Mouse (Mus musculus) regulatory T cell (primary cell): Measurements from ENCODE around the gene Fam173a.

ENCODE experiments used
- in situ Hi-C: fragments of 300-600 bp; cut with MboI, MseI; formaldehyde crosslinking; loops from one replicate; pipeline ENCODE4 v1.15.1; 2025; ENCODE audit warnings: high pct_unique_total_duplicates

The Fam173a gene

DNA sequence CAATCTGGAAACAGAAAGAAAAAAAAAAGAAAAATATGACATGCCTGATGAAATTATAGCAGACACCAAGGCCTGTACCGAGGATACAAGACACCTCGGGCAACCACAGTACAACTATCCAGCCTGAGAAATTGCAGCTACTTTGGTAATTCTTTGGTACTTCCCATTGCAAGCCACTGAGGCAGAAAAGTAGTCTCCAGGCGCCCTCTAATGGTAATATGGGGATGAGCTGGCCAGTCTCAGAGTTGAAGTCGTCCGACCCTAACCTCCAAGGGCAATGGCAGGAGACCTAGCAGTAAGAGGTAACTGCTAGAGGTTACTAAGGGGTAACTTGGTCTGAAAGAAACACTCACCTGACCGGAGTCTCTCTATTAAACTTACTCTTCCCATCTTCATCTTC is 8.3 kb upstream of the Fam173a start:
- in situ Hi-C loops = loop anchor here (5.0 kb wide), 2 partner anchors 34 to 64 kb away; partner anchors contain the start of gene Mslnl

DNA sequence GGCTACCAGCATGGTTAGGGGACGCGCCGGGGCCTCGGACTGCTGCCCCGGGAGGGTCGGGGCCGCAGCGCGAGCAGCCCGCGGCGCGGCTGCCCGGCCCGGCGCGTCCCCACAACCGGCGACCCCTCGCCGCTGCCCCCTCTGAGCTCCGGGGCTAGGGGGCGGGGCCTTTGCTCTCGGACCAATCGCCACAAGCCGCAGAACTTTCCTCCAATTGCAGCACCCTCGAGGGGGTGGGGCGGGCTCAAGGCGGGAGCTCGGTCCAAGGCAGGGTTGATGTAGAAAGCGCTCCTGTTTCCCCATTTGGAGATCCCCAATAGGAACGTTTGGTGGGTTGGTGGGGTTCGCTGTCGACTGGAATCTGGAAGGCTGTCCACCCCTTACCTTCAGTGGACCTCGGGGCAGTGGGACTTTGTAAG is 4.3 kb upstream of the Fam173a start, which contains the start of gene Metrn:
Gene Metrn (minus strand): TSS at position 186 of the 419 bp plus-strand sequence.
- in situ Hi-C loops = loop anchor here (10.0 kb wide), 1 partner anchor 222 kb away; the partner anchor contains the start of genes Lmf1 and Sox8

DNA sequence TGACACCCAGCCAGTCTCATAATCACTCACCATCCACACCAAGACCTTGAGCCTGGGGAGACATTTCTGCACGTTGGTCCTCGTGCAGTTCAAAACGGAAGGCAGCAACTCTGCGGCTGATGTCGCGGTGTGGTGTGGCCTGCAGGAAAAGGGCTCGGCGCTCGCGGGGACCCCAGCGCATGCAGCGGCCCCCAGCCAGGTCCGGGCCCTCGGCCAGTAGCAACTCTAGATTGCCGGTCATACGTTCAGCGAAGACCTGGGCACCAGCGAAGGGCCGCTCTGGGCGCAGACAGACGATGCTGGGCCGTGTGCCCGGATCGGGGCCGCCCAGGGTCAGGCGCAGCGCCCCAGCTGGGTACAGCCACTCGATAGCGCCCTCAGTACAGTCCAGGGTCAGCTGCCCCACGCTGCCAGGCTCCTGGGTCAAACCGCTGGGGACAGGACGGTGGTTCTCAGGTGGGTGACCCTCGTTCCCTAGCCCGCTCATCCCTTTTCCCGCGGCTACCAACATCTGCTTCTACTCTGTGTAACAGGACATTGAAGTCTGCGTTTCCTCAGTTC is 3.6 kb upstream of the Fam173a start:
- in situ Hi-C loops = loop anchor here (10.0 kb wide), 1 partner anchor 221 kb away; the partner anchor contains the start of genes Lmf1 and Sox8

DNA sequence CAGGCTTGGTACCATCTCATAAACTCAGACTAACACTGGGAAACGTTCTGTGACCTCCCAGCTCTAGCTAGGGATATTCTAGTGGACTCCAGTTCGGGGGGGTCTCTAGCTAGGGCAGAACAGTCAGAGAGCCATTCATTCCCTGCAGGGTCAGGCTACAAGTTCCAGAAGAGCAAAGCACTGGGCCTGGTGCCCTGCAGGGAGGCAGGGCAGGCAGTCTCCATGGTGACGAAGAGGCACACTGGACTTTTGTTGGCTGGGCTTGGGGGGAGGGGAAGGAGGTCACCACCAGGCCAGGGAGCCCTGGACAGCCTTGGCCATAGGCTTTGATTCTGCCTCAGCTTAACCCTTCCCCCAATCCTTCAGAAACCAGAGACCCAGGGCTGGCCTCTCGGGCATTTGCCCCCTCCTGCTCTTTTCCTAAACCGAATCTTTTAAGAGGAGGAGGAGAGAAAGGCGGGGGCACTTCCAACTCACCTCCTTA is 3.0 kb upstream of the Fam173a start, which contains the start of gene AC134908.4:
Gene AC134908.4 (minus strand): TSS at position 51 of the 484 bp plus-strand sequence.
- in situ Hi-C loops = loop anchor here (10.0 kb wide), 1 partner anchor 221 kb away; the partner anchor contains the start of genes Lmf1 and Sox8

DNA sequence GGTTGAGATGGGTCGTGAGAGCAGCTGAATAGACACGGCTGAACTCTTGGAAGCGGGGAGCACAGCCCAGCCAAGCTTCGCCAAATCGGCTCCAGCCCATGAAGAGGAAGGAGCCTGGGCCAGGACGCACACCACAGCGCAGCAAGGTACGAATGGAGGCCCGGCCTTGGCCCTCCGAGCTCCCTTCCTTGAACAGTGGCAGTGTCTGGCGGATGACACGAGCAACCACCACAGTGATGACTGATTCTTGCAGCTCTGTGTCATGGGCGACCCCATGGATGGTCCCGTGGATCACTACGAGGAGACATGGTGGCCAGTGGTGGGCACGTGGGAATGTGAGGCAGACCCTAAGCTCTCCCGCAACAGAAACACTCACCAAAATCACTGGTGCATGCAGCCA is 2.3 kb upstream of the Fam173a start:
- in situ Hi-C loops = loop anchor here (10.0 kb wide), 1 partner anchor 220 kb away; the partner anchor contains the start of genes Lmf1 and Sox8

- in situ Hi-C loops = loop anchor here (10.0 kb wide), 1 partner anchor 219 kb away; the partner anchor contains the start of genes Lmf1 and Sox8
Measured at GRCm38 (mm10) chr17:25794197-25794596, 1.5 kb upstream of the Fam173a start.

DNA sequence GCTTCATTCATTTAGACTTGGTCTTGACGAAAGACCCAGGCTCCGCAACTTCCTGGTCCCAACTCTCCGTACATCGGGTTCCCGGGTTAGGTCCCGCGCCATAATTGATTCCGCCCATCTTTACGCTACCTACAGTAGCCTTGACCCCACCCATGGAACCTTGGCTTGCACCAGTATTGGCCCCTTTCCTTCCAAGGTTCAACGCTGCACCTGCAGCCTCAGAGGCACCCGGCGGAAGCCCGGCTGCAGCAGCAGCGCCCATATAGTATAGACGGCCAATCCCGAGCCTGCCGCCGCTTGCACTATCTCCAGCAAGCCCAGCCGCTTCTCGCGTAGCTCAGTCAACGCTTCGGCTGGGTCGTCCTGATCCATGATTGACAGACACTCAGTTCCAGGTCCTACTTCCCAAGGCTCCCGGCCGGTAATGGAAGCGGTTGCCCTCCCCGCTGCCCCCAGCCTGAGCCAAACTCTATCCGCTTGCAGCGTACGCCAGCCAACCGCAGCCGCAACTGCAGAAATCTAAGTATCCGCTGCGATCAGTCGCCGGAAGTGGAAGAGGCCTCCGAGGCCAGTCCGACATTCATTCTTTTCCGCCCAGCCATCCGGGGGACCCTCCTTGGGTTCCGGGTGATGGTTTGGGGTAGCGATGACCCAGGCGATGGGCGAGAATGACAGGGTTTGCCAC is 716 bp downstream of the Fam173a start:
- in situ Hi-C loops = loop anchor here (10.0 kb wide), 1 partner anchor 217 kb away; the partner anchor contains the start of genes Lmf1 and Sox8

GRCm38 (mm10) chr17:25791320-25791842 is 1.3 kb downstream of the Fam173a start:
- in situ Hi-C loops = loop anchor here (10.0 kb wide), 1 partner anchor 217 kb away; the partner anchor contains the start of genes Lmf1 and Sox8

DNA sequence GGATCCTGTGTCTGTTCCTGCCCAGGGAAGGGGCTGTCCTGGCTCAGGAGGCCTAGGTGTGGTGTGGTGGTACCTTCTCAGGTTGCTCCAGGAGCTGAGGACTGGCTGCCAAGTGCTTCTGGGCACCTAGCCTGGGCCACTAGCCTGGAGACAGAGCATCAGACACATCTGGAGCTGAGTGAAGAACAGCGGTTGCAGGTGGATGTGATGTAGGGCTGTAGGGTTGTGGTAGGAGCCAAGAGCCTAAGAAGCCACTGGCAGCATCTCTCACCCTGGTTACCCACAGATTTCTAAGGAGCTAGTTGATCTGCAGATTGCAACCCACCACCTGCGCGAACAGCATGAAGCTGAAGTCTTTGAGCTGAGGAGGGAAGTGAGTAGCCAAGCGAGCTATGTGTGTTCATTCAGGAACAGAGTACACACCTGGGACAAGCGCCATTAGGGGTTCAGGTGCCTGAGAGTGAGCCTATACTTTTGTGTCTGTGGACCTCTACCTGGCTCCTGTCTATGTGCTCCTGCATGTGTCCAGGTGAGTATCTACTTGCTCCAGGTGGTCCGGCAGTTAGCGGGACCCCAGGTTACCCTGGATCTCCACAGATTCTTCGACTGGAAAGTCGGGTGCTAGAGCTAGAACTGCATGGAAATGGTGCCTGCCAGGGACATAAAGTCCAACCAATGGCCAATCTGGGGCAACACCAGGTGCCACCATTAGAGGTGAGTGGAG is 5.8 kb downstream of the Fam173a start:
- in situ Hi-C loops = no loop called here

GRCm38 (mm10) chr17:25786280-25786679 is 6.4 kb downstream of the Fam173a start, which contains the start of gene Ccdc78:
TSS of gene Ccdc78 (plus strand) at chr17:25786580.
- in situ Hi-C loops = no loop called here

DNA sequence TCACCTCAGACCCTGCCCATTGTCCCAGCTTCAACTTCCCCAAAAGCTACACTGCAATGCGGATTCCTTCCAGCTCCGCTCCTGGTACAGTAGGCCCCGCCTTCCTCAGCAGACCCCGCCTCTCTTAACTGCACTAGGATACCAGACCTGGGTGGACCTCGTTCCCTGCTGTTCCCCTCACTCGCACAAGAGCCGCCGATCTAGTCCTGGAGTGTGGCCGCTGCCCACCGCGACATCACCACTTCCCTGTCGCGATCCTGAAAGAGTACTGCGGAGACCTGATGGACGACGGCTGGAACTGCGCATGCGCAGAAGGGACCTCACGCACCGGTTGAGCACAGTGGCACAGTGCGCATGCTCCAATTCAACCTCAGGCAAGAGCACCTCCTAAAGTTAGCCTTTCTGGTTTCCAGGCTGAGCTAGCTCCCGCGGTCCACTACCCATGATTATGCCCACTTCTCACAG is 7.4 kb downstream of the Fam173a start, which contains the start of gene Haghl:
Gene Haghl (minus strand): TSS at position 393 of the 465 bp plus-strand sequence.
- in situ Hi-C loops = no loop called here

DNA sequence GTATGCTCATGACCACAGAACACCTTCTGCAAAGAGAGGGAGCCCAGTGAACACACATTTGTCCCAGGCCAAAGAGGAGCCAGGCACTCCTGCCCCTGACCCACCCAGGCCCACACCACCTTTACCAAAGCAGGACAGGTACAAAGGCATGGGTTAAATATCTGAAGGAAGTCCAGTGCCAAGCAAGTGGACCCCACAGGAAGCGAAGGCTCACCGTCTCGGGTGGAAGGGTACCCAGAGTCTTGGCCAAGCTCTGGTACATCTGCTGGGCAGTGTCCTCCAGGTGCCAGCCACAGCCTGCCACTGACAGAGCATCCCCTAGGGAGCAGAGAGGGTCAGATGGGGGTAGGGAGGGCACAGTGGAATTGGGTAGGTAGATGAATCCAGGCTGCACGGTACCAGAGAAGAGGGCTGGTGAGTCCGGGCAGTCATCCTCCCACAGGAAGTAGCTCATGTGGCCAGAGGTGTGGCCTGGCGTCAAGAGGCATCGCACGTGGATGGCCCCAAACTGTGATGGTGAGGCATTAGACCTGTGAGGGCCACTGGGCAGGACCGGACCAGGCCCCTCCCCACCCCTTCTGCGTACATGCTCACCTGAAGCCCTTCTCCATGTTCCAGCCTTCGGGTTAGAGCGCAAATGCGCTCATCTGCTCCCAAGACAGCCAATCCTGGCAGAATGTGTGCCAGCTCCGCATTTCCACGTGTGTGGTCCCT is 8.7 kb downstream of the Fam173a start:
- in situ Hi-C loops = no loop called here

DNA sequence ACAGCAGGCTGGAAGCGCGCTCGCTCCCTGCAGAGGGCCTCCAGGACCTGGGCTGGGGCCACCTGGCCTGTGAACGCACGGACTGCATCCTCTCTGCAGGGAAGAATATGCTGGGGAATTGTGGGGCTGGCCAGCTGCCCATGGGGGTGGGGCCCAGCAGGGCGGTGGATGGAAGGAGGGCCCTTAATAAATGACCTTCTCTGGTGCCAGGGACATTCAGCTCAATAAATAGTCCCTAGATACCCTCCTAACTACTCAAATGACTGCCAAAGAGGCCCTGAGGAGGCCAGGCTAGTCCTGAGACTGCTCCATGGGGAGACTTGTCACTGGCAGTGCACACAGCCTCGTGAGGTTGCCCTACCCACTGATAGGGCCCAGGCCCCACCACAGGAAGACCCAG is 9.6 kb downstream of the Fam173a start:
- in situ Hi-C loops = no loop called here

GRCm38 (mm10) chr17:25781339-25781738 is 11.4 kb downstream of the Fam173a start:
- in situ Hi-C loops = no loop called here

DNA sequence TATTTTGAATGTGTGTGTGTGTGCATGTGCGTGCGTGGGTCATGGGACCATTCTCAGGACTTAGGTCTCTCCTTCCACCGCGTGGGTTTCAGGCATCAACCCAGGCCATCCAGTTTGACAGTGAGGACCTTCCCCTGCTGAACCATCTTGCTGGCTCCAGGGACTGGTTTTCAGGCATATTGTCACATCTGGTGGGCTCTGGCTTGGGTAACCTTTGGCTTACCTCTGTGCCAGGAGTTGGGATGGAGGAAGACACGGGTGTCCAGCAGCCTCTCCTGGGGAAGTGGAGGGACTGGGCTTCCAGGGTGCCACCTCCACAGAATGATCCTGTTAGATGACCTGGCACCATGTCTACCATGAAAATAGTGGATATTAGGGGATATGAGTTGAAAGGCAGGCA is 14.8 kb downstream of the Fam173a start:
- in situ Hi-C loops = no loop called here

GRCm38 (mm10) chr17:25775318-25776062 is 17.2 kb downstream of the Fam173a start:
- in situ Hi-C loops = no loop called here

- in situ Hi-C loops = no loop called here
Measured at GRCm38 (mm10) chr17:25773549-25774120, 19.1 kb downstream of the Fam173a start, which contains the start of gene Narfl. TSS of gene Narfl (plus strand) at chr17:25773776.

- in situ Hi-C loops = loop anchor here (5.0 kb wide), 1 partner anchor 33 kb away; no protein-coding TSS in a partner anchor
Measured at GRCm38 (mm10) chr17:25769331-25769730, 23.4 kb downstream of the Fam173a start.

DNA sequence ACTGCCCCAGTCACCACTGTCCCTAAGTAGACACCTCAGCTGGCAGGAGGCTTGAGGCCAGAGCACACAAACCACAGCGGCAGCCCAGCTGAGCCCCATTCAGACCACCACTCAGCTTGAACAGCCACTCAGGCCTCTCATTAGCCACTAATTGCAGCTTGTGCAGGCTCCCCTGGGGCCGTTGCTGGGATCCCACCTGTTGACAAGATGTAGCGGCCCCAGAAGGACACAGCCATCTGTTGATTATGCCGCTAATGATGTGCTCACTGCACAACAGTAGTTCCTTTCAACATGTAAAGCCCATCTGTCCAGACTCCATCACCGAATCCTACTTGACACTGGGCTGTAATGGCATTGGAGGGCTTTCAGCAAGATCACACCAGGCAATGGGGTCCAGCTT is 26.8 kb downstream of the Fam173a start:
- in situ Hi-C loops = loop anchor here (5.0 kb wide), 1 partner anchor 36 kb away; no protein-coding TSS in a partner anchor
